Mouse (Mus musculus) retina, embryonic 14.5 days (tissue): Measurements from ENCODE around the gene Vac14.

Experiments used
- DNase-seq: peaks from one replicate; pipeline ENCODE4 v3.0.0-alpha.2; 2015; ENCODE audit warnings: low spot score

The Vac14 gene

DNA sequence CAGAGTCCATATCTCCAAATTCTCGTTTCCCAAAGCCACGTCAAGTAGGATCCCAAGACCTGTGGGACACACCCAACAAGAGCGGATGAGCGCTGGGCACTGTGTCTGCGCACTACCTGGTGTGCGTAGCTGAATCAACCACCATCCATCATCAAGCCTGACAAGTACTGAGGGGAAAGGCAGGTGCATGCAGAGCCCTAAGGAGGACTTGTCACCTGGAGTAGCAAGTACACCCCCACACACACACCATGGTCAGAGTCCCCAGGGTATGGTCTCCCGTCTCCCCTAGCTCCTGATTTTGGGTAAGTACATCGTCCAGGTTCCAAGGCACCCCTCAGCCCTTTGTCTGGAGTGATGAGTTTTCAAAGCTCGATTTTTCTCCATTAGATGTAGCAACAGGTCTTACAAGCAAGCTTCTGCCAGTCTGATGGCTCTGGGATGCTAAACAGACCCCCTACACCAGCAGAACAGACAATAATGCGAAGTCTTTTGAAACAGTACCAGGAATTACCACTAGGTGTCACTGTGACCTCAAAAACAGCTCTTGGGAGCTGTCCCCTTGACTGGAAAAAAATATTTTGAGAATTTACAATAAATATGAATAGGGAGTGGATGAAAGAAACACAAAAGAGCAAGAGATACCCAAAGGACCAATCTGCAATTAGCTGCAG lies 131.2 kb downstream of the Vac14 start:
- DNase-seq: peak; percentile 94

GRCm38 (mm10) chr8:110750269-110750668 lies 131.9 kb downstream of the Vac14 start:
- DNase-seq: no peak

GRCm38 (mm10) chr8:110751490-110751889 lies 133.1 kb downstream of the Vac14 start:
- no peak for DNase-seq

DNA sequence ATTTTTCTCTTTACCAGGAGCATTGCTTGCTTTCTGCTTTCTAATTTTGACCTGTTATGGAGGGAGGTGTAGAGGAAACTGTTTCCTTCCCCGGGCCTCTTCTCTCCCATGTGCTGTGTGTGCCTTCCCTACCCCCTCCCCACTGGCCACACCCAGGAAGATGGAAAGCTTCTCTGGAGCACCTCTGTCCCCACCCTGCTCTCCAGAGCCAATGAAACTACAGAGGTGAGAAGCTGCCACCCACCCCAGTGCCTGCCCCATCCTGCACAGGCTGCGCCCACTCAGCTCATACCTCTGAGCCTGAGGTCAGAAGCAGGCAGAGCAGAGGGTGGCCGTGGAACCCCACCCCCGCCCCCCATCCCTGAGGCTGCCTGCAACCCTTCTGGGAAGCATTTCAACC lies 136.3 kb downstream of the Vac14 start:
- no peak for DNase-seq

DNA sequence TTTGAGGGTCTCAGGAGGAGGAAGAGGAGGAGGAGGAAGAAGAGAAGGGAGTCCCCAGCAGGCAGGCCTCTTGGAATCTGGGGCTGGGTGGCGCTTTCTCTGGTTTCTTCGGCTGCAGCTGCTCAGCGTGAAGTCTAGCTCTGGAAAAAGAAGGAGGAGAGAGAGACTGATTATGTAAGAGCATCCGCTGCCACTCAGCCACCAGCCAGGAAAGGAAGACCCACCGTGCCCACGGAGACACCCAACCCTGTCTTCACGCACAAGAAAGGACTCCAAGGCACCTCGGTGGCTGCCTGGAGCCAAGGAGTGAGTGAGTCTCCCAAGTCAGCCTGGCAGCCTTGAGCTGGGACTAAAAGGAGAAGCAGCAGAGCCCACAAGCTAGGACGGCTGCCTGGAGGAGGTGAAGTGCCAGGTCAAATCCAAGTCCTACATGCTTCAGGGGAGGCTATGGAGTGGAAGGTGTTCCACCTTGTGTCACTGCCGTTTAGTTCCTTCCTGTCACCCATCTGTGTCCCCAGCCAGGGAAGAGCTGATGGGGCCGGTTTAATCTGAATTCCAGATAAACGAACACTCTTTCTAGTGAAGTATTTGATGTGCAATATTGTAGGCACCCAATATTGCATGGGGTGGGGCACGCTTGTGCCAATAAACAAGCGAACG lies 137.3 kb downstream of the Vac14 start:
- DNase-seq: no peak

- no peak for DNase-seq
Measured at GRCm38 (mm10) chr8:110756196-110756595, 137.8 kb downstream of the Vac14 start.

DNA sequence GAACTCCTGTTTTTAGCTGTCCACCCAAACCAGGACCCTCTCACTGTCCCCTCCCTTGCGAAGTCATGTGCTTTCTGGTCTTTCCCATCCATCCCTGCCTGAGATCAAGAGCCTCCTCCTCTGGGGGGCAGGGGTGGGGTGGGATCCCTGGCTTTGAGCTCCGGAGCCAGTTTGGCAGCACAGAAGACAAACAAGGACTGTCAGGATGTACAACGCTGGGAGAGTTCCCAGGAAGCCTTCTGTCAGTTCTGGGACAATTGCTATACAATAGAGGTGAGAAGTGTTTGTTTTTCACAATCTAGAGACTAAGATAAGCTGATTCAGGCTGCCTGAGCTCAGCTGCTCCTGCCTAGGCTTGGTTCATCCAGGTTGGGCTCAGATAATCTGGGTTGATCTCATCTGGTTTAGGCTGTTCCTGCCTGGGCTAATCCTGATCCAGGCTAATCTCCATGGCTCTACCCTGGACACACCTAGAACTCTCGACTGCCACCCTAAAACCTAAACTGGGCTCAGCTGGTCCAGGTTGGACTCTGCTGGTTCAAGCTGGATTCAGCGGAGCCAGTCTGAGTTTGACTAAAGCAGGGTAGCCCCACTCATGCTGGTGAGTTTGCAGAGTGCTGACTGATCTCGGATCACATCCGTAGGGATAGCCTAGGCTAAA lies 142.0 kb downstream of the Vac14 start:
- DNase-seq: no peak

- DNase-seq: no peak
Measured at GRCm38 (mm10) chr8:110761185-110761584, 142.8 kb downstream of the Vac14 start.

GRCm38 (mm10) chr8:110761988-110762387 lies 143.6 kb downstream of the Vac14 start:
- DNase-seq: no peak

DNA sequence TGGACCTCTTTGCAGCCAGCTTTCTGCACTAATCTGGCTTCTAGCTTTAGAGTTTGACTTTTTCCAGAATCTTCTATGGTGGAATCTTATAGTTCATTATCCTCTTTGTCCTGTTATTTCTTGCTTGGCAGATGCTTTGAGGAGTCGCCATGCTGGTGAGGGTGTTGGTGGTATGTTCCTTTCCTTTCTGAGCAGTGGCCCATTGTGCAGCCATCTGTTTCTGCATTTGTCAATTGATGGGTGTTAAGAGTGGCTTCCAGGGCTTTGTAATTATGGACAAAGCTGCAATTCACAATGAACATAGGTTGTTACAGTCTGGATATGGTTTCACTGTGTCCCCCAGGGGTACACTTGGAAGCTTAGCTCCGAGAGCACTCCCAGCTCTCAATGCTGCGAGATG lies 146.3 kb downstream of the Vac14 start:
- no peak for DNase-seq

DNA sequence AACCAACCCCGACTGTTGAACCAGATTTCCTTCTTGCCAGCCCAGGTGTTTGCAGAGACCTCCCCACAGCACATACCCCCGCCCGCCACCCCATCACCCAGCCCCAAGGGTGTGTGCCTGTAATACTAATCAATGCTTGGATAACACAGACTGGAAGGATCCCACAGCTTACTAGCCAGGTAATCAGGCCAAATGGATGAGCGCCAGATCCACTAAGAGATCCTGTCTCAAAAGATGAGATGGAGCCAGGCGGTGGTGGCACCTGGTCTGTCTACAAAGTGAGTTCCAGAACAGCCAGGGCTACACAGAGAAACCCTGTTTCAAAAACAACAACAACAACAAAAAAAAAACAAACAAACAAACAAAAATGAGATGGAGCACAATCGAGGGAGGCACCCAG lies 148.9 kb downstream of the Vac14 start:
- DNase-seq: no peak
